Mouse (Mus musculus) myocyte (in vitro differentiated cells): ENCODE results near the gene Bves.

Experiments
- CEBPB ChIP-seq: IDR thresholded peaks from 2 replicates; pipeline ENCODE4 v1.6.1; 2011; ENCODE audit warnings: mild to moderate bottlenecking, moderate library complexity; ENCODE audit not compliant: poor library complexity, insufficient read depth, severe bottlenecking
- MAX ChIP-seq: IDR thresholded peaks from one replicate; pipeline ENCODE4 v1.6.1; 2011; ENCODE audit warnings: low read depth, mild to moderate bottlenecking, control low read depth
- POLR2A ChIP-seq: IDR thresholded peaks from one replicate; pipeline ENCODE4 v1.6.1; 2011; ENCODE audit warnings: low read depth, mild to moderate bottlenecking, control low read depth, moderate library complexity; ENCODE audit not compliant: insufficient read length
- POLR2AphosphoS2 ChIP-seq: IDR thresholded peaks from one replicate; pipeline ENCODE4 v1.6.1; 2011; ENCODE audit warnings: low read depth, control low read depth; ENCODE audit not compliant: insufficient read length
- USF1 ChIP-seq: IDR thresholded peaks from one replicate; pipeline ENCODE4 v1.6.1; 2011; ENCODE audit warnings: low read depth, mild to moderate bottlenecking, control low read depth, moderate library complexity

DNA sequence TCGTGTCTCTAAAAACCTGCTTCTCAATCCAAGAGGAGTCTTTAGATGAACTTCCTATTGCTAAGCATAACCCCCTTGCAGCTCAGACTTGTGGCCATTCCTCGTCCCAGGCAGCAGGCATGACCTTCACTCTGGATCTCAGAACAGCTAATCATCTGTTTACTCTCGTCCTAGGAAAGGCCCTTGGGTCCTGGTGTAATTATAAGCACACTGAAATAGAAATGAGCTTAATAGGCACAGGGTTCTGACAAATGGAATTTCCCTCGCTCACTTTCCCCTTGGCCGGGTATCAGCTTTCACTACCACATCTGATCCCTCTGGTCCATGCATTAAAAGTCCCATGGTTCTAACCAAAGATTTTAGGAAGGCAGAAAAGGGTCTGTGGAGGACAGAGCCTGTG is 27.8 kb downstream of the Bves start:
- TF ChIP-seq MAX (no peak), POLR2A (no peak), CEBPB (no peak), USF1 (no peak), POLR2AphosphoS2 (no peak)
